Mouse (Mus musculus) E14TG2a.4 (cell line): ENCODE results near the gene Bcl9.

Experiments
- H3K27me3 ChIP-seq: 2 replicates; pipeline ENCODE4 v1.6.1; 2014; ENCODE audit warnings: low read length, control low read depth; ENCODE audit not compliant: insufficient read depth
- H3K36me3 ChIP-seq: 2 replicates; pipeline ENCODE4 v1.6.1; 2014; ENCODE audit warnings: low read length, control low read depth; ENCODE audit not compliant: insufficient read depth
- H3K4me1 ChIP-seq: replicated peaks from 2 replicates; pipeline ENCODE4 v1.6.1; 2014; ENCODE audit warnings: low read depth, low read length, control low read depth
- H3K4me3 ChIP-seq: replicated peaks from 2 replicates; pipeline ENCODE4 v1.5.1; 2014; ENCODE audit warnings: mild to moderate bottlenecking, low read length
- H3K9me3 ChIP-seq: 2 replicates; pipeline ENCODE4 v1.6.1; 2014; ENCODE audit warnings: low read length, control low read depth
- CTCF ChIP-seq: conservative IDR thresholded peaks from 2 replicates; pipeline ENCODE4 v1.5.1; 2014; ENCODE audit warnings: low read length
- NANOG ChIP-seq: IDR thresholded peaks from 2 replicates; pipeline ENCODE4 v1.6.1; 2014; ENCODE audit warnings: borderline replicate concordance, low read length, mixed read lengths
- POU5F1 ChIP-seq: IDR thresholded peaks from 2 replicates; pipeline ENCODE4 v1.6.1; 2014; ENCODE audit warnings: low read length, borderline replicate concordance

The Bcl9 gene

DNA sequence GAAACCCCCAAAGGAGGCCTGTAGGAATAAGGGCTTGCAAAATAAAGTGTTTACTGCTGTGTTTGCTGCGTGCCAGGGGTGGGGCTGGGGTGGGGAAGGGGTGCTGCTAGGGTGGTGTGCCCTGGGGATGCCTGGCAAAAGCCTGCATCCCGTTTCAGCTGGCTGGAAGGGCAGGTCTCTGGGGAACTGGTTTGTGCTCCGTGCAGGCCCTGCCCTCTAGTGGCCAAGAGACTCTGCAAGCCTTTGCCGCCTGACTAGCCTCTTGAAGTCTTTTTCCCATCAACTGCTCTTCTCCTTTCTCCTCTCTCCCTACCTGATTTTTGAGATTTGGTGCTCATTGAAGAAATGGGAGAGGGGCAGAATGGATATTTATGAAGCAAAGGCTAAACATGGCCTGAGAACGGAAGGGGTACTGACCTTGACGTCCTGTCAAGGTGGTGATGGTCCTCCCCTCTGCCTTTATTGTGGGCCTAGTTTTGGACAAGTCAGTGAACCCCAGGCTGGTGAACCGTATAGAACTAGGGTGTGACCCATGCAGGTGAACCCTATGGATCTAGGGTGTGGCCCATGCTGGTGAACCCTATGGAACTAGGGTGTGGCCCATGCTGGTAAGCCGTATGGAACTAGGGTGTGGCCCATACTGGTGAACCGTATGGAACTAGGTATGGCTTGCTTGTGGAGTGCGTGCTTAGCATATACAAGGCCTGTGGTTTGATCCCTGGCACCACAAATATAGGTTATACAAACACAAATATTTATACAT is 112.4 kb downstream of the Bcl9 start:
- H3K4me3 ChIP-seq: no peak overlapping the region
- TF ChIP-seq CTCF: peak; percentile 79
- TF ChIP-seq POU5F1: no peak
- TF ChIP-seq NANOG: no peak
- H3K4me1 ChIP-seq: peaks cover 64% of the 10 kb centered on the region
- no peaks in the 10 kb centered on the region for H3K9me3 ChIP-seq
- H3K36me3 ChIP-seq: no peaks in the 10 kb centered on the region
- no peaks in the 10 kb centered on the region for H3K27me3 ChIP-seq

GRCm38 (mm10) chr3:97183810-97184209 is 113.9 kb downstream of the Bcl9 start:
- Histone ChIP-seq H3K4me1 (peaks cover 64% of the 10 kb centered on the region), H3K4me3 (no peak overlapping the region), H3K9me3 (no peaks in the 10 kb centered on the region), H3K27me3 (no peaks in the 10 kb centered on the region), H3K36me3 (no peaks in the 10 kb centered on the region)
- TF ChIP-seq CTCF (peak; percentile 52), NANOG (no peak)

GRCm38 (mm10) chr3:97180527-97180926 is 117.2 kb downstream of the Bcl9 start:
- H3K4me1 ChIP-seq: peaks cover 42% of the 10 kb centered on the region
- no peak overlapping the region for H3K4me3 ChIP-seq
- H3K27me3 ChIP-seq: no peaks in the 10 kb centered on the region
- H3K9me3 ChIP-seq: peaks cover 6% of the 10 kb centered on the region; the same call in 1 of the 2 replicates
- TF ChIP-seq NANOG (no peak), POU5F1 (no peak), CTCF (no peak)
- peaks cover 26% of the 10 kb centered on the region for H3K36me3 ChIP-seq

GRCm38 (mm10) chr3:97178885-97179284 is 118.8 kb downstream of the Bcl9 start:
- Histone ChIP-seq H3K27me3 (no peaks in the 10 kb centered on the region), H3K4me1 (peaks cover 26% of the 10 kb centered on the region), H3K36me3 (peaks cover 42% of the 10 kb centered on the region), H3K4me3 (no peak overlapping the region), H3K9me3 (peaks cover 6% of the 10 kb centered on the region; the same call in 1 of the 2 replicates)
- TF ChIP-seq NANOG: no peak
- TF ChIP-seq POU5F1: no peak
- TF ChIP-seq CTCF: no peak

DNA sequence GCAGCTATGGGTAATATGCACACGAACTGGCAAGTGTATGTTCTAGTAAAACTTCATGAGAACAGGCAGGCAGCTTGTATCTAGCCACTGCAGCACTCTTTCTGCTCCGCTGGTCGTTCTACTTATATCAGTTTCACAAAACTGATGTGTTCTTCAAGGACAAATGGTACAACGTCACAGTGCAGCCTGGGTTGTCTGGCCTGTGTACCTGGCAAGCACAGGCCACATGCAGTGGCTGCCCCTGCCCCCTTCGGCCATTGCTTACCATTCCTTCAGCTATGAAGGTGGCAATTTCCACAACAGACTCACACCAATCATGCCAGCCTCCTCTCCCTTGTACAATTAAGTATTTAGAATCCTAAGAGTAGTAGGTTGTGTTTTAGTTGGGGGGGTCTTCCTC is 125.1 kb downstream of the Bcl9 start:
- Histone ChIP-seq H3K4me3 (no peak overlapping the region), H3K36me3 (peaks cover 98% of the 10 kb centered on the region), H3K27me3 (no peaks in the 10 kb centered on the region), H3K4me1 (peaks cover 53% of the 10 kb centered on the region), H3K9me3 (peaks cover 5% of the 10 kb centered on the region; the same call in 1 of the 2 replicates)
- no peak for TF ChIP-seq POU5F1
- no peak for TF ChIP-seq CTCF
- TF ChIP-seq NANOG: no peak

- H3K4me1 ChIP-seq: peaks cover 57% of the 10 kb centered on the region
- no peak overlapping the region for H3K4me3 ChIP-seq
- 0 out of 2 replicates have a peak, but pooled peaks cover 1% of the 10 kb centered on the region for H3K9me3 ChIP-seq
- H3K36me3 ChIP-seq: peaks cover 98% of the 10 kb centered on the region
- H3K27me3 ChIP-seq: no peaks in the 10 kb centered on the region
- TF ChIP-seq CTCF: no peak
- no peak for TF ChIP-seq POU5F1
- TF ChIP-seq NANOG: no peak
These were observed 125.5 kb downstream of the Bcl9 start for GRCm38 (mm10) chr3:97172231-97172630.

DNA sequence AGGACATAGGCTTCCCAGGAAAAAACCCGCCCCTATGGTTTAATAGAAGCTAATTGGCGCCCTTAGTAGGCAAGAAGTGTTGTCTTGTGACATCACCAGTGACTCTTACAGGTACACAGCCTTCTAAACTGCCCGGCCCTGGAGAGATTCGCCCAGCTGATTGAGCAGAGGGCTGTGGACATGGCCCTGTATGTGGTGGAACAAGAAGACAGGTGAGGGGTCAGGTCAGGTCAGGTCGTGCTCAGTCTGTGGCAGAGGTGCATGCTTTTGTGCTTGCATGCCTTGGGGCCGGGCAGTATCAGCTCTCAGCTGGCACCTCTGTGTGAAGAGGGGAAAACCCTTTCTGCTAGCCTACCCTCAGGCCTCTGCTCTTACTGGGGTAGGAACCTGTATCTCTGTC is 126.2 kb downstream of the Bcl9 start:
- TF ChIP-seq NANOG (no peak), POU5F1 (no peak), CTCF (no peak)
- Histone ChIP-seq H3K9me3 (no peaks in the 10 kb centered on the region), H3K27me3 (no peaks in the 10 kb centered on the region), H3K36me3 (peaks cover 98% of the 10 kb centered on the region), H3K4me3 (no peak overlapping the region), H3K4me1 (peaks cover 64% of the 10 kb centered on the region)

- Histone ChIP-seq H3K4me3 (no peak overlapping the region), H3K9me3 (no peaks in the 10 kb centered on the region), H3K27me3 (no peaks in the 10 kb centered on the region), H3K36me3 (peaks cover 95% of the 10 kb centered on the region), H3K4me1 (peaks cover 98% of the 10 kb centered on the region)
- TF ChIP-seq CTCF (no peak), NANOG (no peak), POU5F1 (no peak)
These were observed 130.6 kb downstream of the Bcl9 start for GRCm38 (mm10) chr3:97167126-97167525.

DNA sequence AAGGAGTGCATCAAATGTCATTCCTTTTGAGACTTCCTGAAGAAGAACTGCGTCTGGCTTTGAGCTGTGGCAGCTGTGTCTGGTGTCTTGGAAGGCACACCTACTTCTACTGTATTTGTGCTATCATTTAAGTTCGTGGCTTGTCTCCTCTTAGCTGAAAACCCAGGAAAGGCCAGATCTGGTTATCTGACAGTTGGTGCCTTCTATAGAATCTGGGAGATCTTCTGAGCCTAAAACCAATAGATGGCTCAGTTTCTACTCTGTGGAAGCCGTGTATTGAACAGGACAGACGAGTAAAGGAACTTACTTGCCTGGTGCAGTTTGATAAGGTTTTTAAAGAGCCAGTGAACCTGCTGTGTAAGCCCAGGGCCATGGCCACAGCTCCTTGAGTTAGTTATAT is 133.2 kb downstream of the Bcl9 start:
- H3K9me3 ChIP-seq: no peaks in the 10 kb centered on the region
- no peak overlapping the region for H3K4me3 ChIP-seq

More for the DNA sequence above, 133.2 kb downstream of the Bcl9 start:
- Histone ChIP-seq H3K27me3 (no peaks in the 10 kb centered on the region), H3K4me1 (peaks cover 92% of the 10 kb centered on the region), H3K36me3 (peaks cover 70% of the 10 kb centered on the region)
- TF ChIP-seq POU5F1: no peak
- TF ChIP-seq CTCF: no peak
- no peak for TF ChIP-seq NANOG
